Comparison of ENCODE assay signal across 8 mouse cellular contexts in the genomic region with DNA sequence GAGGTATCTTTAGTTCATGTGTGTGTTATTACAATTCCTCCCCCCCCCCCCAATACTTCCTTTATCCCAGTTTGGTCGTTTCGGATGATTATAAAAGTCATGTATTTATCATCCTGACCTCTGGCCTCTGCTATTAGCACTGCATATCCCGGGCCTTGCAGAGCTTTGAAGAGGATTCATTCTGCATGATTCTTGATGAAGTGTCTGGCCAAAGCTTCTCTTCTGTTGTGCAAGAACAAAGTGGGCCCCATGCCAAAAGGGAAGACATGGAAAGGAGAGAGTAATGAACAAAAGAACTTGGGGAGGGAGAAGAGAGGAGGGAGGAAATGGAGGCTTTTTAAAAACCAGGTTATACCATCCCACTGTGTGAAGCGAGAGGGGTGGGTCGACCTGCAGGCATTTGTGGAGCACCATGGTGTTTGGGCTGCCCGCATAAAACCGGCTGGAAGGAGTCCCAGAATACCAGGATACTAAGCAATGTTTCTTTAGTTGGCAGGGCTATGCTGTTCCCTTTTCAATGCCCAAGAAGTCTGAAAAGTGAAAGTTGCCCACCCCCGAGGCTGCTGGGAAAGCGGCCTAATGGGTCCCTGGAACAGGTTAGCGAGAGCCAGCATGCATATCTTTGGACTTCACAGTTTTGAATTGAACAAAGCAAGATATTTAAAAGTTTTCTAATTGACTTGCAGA.
DNase-seq lines count a peak whose midpoint lies in the region; ATAC-seq lines count a peak whose summit lies in the region.

No protein-coding gene starts in this region.

- H3K9me3 ChIP-seq in forebrain, embryonic 16.5 days (ENCODE audit: control insufficient read depth, low read length) = no peaks in the 10 kb centered on the region

- peak; percentile 7 for DNase-seq in gastrocnemius, postnatal 14 days
- DNase-seq in gastrocnemius, postnatal 36 days = no peak
- peak; percentile 34 to 88 for DNase-seq in adrenal gland, adult (ENCODE audit: inconsistent age in 2 of 2, low spot score in 1 of 2)
- peak; percentile 33 to 47 for DNase-seq in left cerebral cortex, postnatal 10 days (ENCODE audit: extremely low spot score in 1 of 2, low spot score in 2 of 2)
- DNase-seq in right cerebral cortex, postnatal 25 days = peak; percentile 32
- DNase-seq in urinary bladder, postnatal 4 days (ENCODE audit: low spot score in 2 of 2) = no peak
- no peak for DNase-seq in urinary bladder, postnatal 10 days (ENCODE audit: low spot score)

- no peak overlapping the region for H3K9ac ChIP-seq in forebrain, embryonic 16.5 days (replicated peaks; ENCODE audit: low read depth, low read length)

- no peaks in the 10 kb centered on the region for H3K27me3 ChIP-seq in forebrain, embryonic 16.5 days (replicated peaks; ENCODE audit: control insufficient read depth, insufficient read depth, low read length)

- no peak overlapping the region for H3K27ac ChIP-seq in forebrain, embryonic 16.5 days (ENCODE audit: low read length)

- H3K36me3 ChIP-seq in forebrain, embryonic 16.5 days (ENCODE audit: control insufficient read depth, insufficient read depth) = no peaks in the 10 kb centered on the region

- intact Hi-C loops in gastrocnemius, postnatal 14 days (cut with DNase I; ENCODE audit: low total_unique reads) = no loop called here
- intact Hi-C loops in gastrocnemius, postnatal 36 days (cut with DNase I) = no loop called here
- intact Hi-C loops in left cerebral cortex, postnatal 10 days (cut with DNase I) = no loop called here

- H3K4me1 ChIP-seq in forebrain, embryonic 16.5 days (replicated peaks; ENCODE audit: control insufficient read depth, insufficient read depth, low read length) = peaks cover 12% of the 10 kb centered on the region

- H3K4me3 ChIP-seq in forebrain, embryonic 16.5 days (replicated peaks; ENCODE audit: low read length) = no peak overlapping the region

- 41% methylated on average over 10 of the region's 10 CpGs for WGBS in forebrain, embryonic 16.5 days

- H3K4me2 ChIP-seq in forebrain, embryonic 16.5 days (ENCODE audit: low read length) = no peak overlapping the region

- peak; percentile 89 for ATAC-seq in forebrain, embryonic 16.5 days

Comparison
In these comparisons a context has a peak if more than half of its experiments do, and no peak if none do; other contexts are left out.
1. DNase-seq: peak in gastrocnemius, postnatal 14 days (single experiment), adrenal gland, adult (2 of 2), left cerebral cortex, postnatal 10 days (2 of 2) and right cerebral cortex, postnatal 25 days (single experiment); none in gastrocnemius, postnatal 36 days (0 of 2), urinary bladder, postnatal 4 days (0 of 2) and urinary bladder, postnatal 10 days (single experiment).